Mouse (Mus musculus) C2C12 (cell line): ENCODE results near the gene Robo1. TPM values are rescaled to one million over a fixed set of nuclear protein-coding genes. Genes with fewer than 3 reads are reported as not detected.

Experiments used
- H3K27me3 ChIP-seq: one replicate; pipeline ENCODE4 v1.6.1; 2011; ENCODE audit not compliant: control insufficient read depth, insufficient read depth, insufficient read length
- H3K36me3 ChIP-seq: one replicate; pipeline ENCODE4 v1.6.1; 2011; ENCODE audit not compliant: control insufficient read depth, insufficient read depth
- H3K4me3 ChIP-seq: one replicate; pipeline ENCODE4 v1.5.1; 2011; ENCODE audit warnings: mild to moderate bottlenecking, control low read depth; ENCODE audit not compliant: poor library complexity, insufficient read depth, severe bottlenecking
- H3K79me2 ChIP-seq: one replicate; pipeline ENCODE4 v1.6.1; 2011; ENCODE audit not compliant: control insufficient read depth, insufficient read depth
- H3K79me3 ChIP-seq: one replicate; pipeline ENCODE4 v1.6.1; 2011; ENCODE audit warnings: low read depth, control low read depth
- H3ac ChIP-seq: one replicate; pipeline ENCODE3; 2011; ENCODE audit warnings: low read depth; ENCODE audit not compliant: control insufficient read depth, insufficient read length
- CEBPB ChIP-seq: IDR thresholded peaks from one replicate; pipeline ENCODE4 v1.6.1; 2011; ENCODE audit warnings: low read depth, mild to moderate bottlenecking, control low read depth, moderate library complexity
- CTCF ChIP-seq: IDR thresholded peaks from one replicate; pipeline ENCODE4 v1.5.1; 2011; ENCODE audit not compliant: control insufficient read depth, insufficient read depth, insufficient read length
- FOSL1 ChIP-seq: IDR thresholded peaks from one replicate; pipeline ENCODE4 v1.8.0; 2011; ENCODE audit warnings: mild to moderate bottlenecking, low read length; ENCODE audit not compliant: poor library complexity, insufficient read depth, severe bottlenecking
- MAX ChIP-seq: IDR thresholded peaks from one replicate; pipeline ENCODE4 v1.6.1; 2011; ENCODE audit warnings: mild to moderate bottlenecking, control low read depth
- MYOD1 ChIP-seq: IDR thresholded peaks from one replicate; pipeline ENCODE4 v1.6.1; 2011; ENCODE audit warnings: low read depth; ENCODE audit not compliant: control insufficient read depth, insufficient read length
- MYOG ChIP-seq: IDR thresholded peaks from one replicate; pipeline ENCODE4 v1.6.1; 2011; ENCODE audit not compliant: control insufficient read depth, insufficient read length; ENCODE audit errors: extremely low read depth
- USF1 ChIP-seq: IDR thresholded peaks from one replicate; pipeline ENCODE4 v1.6.1; 2011; ENCODE audit warnings: low read depth, mild to moderate bottlenecking, control low read depth, moderate library complexity
- polyA plus RNA-seq: library from polyadenylated mRNA; unstranded; fragments of >200 nt; fragmentation: generic; extraction: Trizol; gene quantifications from one replicate; pipeline ENCODE4 v1.2.1, GENCODE M21; 2012; ENCODE audit warnings: missing spikeins

The Robo1 gene
- polyA plus RNA-seq, 1 experiment: 6.5 TPM

GRCm38 (mm10) chr16:72979407-72980219 lies 671.5 kb downstream of the Robo1 start:
- no peaks in the 10 kb centered on the region for H3K36me3 ChIP-seq

GRCm38 (mm10) chr16:72990376-72991167 lies 682.5 kb downstream of the Robo1 start:
- no peak overlapping the region for H3ac ChIP-seq
- no peak overlapping the region for H3K4me3 ChIP-seq
- H3K79me3 ChIP-seq: no peaks in the 10 kb centered on the region
- no peaks in the 10 kb centered on the region for H3K79me2 ChIP-seq
- TF ChIP-seq MAX (no peak), MYOD1 (no peak), CTCF (no peak), MYOG (no peak), FOSL1 (no peak), CEBPB (no peak), USF1 (no peak)
- no peaks in the 10 kb centered on the region for H3K36me3 ChIP-seq
- H3K27me3 ChIP-seq: no peaks in the 10 kb centered on the region

More at GRCm38 (mm10) chr16:72979407-72980219, 671.5 kb downstream of the Robo1 start:
- Histone ChIP-seq H3K79me3 (no peaks in the 10 kb centered on the region), H3K79me2 (no peaks in the 10 kb centered on the region), H3ac (no peak overlapping the region), H3K4me3 (no peak overlapping the region), H3K27me3 (no peaks in the 10 kb centered on the region)
- TF ChIP-seq MAX: no peak
- TF ChIP-seq MYOG: no peak
- TF ChIP-seq FOSL1: no peak
- no peak for TF ChIP-seq CEBPB
- TF ChIP-seq USF1: no peak
- TF ChIP-seq MYOD1: no peak
- no peak for TF ChIP-seq CTCF

DNA sequence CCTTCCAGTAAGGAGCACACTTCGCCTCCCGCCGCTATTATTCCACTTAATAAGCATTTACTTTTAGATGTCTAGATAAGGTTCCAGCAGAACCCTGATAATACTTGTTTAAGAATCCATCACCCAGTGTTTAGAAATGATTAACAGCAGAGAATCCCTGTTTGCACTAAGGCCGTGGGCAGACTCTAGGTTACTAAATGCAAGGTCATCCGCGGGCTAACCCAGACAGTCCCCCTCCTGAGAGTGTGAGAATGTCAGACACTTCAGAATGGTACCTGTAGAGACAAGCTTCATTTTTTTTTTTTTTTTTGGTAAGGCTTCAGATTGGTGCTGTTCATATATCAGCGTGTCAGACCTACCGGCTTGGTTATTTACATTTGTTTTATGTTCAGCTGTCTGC lies 685.1 kb downstream of the Robo1 start:
- Histone ChIP-seq H3K36me3 (no peaks in the 10 kb centered on the region), H3K27me3 (no peaks in the 10 kb centered on the region), H3K79me2 (no peaks in the 10 kb centered on the region), H3K79me3 (no peaks in the 10 kb centered on the region), H3ac (no peak overlapping the region), H3K4me3 (no peak overlapping the region)
- no peak for TF ChIP-seq FOSL1
- TF ChIP-seq MYOD1: no peak
- TF ChIP-seq CTCF: no peak
- no peak for TF ChIP-seq CEBPB

GRCm38 (mm10) chr16:72993594-72993993 lies 685.5 kb downstream of the Robo1 start:
- Histone ChIP-seq H3K4me3 (no peak overlapping the region), H3K79me3 (no peaks in the 10 kb centered on the region), H3K36me3 (no peaks in the 10 kb centered on the region), H3K27me3 (no peaks in the 10 kb centered on the region), H3K79me2 (no peaks in the 10 kb centered on the region), H3ac (no peak overlapping the region)
- no peak for TF ChIP-seq MYOG
- no peak for TF ChIP-seq MAX
- no peak for TF ChIP-seq CEBPB
- TF ChIP-seq CTCF: no peak
- no peak for TF ChIP-seq USF1
- no peak for TF ChIP-seq MYOD1
- TF ChIP-seq FOSL1: no peak

DNA sequence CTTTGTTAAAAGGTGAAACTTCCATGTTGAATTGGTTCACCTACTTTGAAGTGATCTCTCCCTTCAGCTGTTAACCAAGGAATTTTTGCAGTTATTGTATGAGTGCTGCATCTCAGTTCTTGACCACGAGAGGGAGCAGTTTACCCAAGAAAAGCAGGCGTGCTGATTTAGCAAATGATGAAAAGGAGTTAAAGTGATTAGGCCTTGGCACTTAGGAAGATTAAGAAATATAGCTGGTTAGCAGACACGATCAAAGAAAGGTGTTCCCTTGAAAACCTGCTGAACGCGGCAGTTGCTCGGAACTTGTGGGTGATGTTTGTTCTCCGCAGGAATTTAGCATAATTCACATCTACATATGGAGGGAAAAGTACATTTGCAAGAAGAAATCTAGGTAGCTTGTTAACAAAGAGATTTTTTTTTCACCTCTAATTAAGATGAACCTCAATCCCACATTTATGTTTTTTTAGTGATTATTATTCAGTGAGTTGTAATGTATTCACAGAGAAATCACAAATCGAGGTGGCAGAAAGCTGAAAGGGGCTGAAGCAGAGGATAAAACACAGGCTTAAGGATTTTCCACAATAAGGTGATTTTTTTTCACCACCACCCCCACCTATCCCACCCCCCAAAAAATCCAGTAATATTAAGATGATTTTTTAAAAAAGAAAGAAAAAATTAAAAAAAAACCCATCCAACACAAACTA lies 687.3 kb downstream of the Robo1 start:
- no peak overlapping the region for H3ac ChIP-seq
- no peaks in the 10 kb centered on the region for H3K79me2 ChIP-seq
- H3K36me3 ChIP-seq: no peaks in the 10 kb centered on the region
- no peak overlapping the region for H3K4me3 ChIP-seq
- TF ChIP-seq MYOG (no peak), CEBPB (no peak), MAX (no peak), MYOD1 (no peak), USF1 (no peak), CTCF (peak; percentile 22)
- no peaks in the 10 kb centered on the region for H3K79me3 ChIP-seq
- no peaks in the 10 kb centered on the region for H3K27me3 ChIP-seq
